In the genomic region with DNA sequence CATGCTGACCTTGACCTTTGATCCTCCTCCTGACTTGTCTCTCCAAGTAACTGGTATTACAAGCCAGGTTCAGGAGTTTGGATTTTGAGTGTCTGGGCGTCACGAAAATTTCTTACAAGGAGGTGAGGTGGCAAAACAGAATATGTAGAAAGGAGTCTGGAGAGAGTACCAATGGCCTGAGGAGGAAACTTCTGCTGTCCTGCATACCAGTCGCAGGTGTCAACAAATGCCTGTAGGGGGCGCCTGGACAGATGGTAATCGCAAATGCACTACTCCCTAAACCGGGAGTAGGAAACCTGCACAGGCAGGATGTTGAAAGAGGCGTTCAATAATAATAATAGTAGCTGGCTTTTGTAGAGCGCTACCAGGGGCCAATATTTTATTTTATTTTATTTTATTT, we compare ENCODE assay signal across 9 mouse cellular contexts. TPM values are rescaled to one million over a fixed set of nuclear protein-coding genes. Genes with fewer than 3 reads are reported as not detected.
DNase-seq lines count a peak whose midpoint lies in the region; ATAC-seq and TF ChIP-seq lines count a peak whose summit lies in the region.
"Had no signal": no experiment of that assay in that cellular context is flagged by ENCODE, and none has a peak within 500 bp of the region (broad histone marks: within the 10 kb centered on the region; RNA-seq: fewer than 3 reads in every experiment).

No protein-coding gene starts in this region.

- H3K9ac ChIP-seq in hindbrain, embryonic 14.5 days, result no peak overlapping the region
- no peak overlapping the region for H3K9ac ChIP-seq in hindbrain, embryonic 13.5 days
- H3K9ac ChIP-seq: limb, embryonic 15.5 days had no signal

- no peaks in the 10 kb centered on the region for H3K36me3 ChIP-seq in hindbrain, embryonic 14.5 days (replicated peaks; ENCODE audit: control insufficient read depth, insufficient read depth)
- H3K36me3 ChIP-seq in hindbrain, embryonic 13.5 days, result no peaks in the 10 kb centered on the region
- H3K36me3 ChIP-seq in E14TG2a.4 (ENCODE audit: insufficient read depth, low read length), result no peaks in the 10 kb centered on the region
- H3K36me3 ChIP-seq: limb, embryonic 15.5 days had no signal

- H3K27me3 ChIP-seq in hindbrain, embryonic 14.5 days (ENCODE audit: control insufficient read depth, insufficient read depth, low read length), result no peaks in the 10 kb centered on the region
- H3K27me3 ChIP-seq in hindbrain, embryonic 13.5 days, result peaks cover 14% of the 10 kb centered on the region
- H3K27me3 ChIP-seq in E14TG2a.4 (ENCODE audit: insufficient read depth, low read length), result peaks cover 32% of the 10 kb centered on the region

- no peak overlapping the region for H3K4me2 ChIP-seq in hindbrain, embryonic 14.5 days (replicated peaks)
- H3K4me2 ChIP-seq in hindbrain, embryonic 13.5 days, result no peak overlapping the region

- peaks cover 11% of the 10 kb centered on the region for H3K4me1 ChIP-seq in hindbrain, embryonic 14.5 days (replicated peaks; ENCODE audit: control insufficient read depth, insufficient read depth, low read length)
- H3K4me1 ChIP-seq in hindbrain, embryonic 13.5 days (replicated peaks), result peaks cover 17% of the 10 kb centered on the region
- H3K4me1 ChIP-seq in E14TG2a.4 (replicated peaks; ENCODE audit: low read depth, low read length), result peaks cover 42% of the 10 kb centered on the region

- H3K4me3 ChIP-seq in hindbrain, embryonic 14.5 days (replicated peaks; ENCODE audit: low read length), result no peak overlapping the region
- H3K4me3 ChIP-seq in hindbrain, embryonic 13.5 days, result no peak overlapping the region
- H3K4me3 ChIP-seq in E14TG2a.4 (replicated peaks; ENCODE audit: low read length), result no peak overlapping the region
- H3K4me3 ChIP-seq: limb, embryonic 15.5 days had no signal

- H3K9me3 ChIP-seq in hindbrain, embryonic 14.5 days (ENCODE audit: control insufficient read depth, low read length), result no peaks in the 10 kb centered on the region
- H3K9me3 ChIP-seq in hindbrain, embryonic 13.5 days, result no peaks in the 10 kb centered on the region
- no peaks in the 10 kb centered on the region for H3K9me3 ChIP-seq in E14TG2a.4 (ENCODE audit: low read length)
- H3K9me3 ChIP-seq: limb, embryonic 15.5 days had no signal

- intact Hi-C loops in left cerebral cortex, postnatal 14 days (cut with DNase I), result loop anchor here (5.0 kb wide), 1 partner anchor 67 kb away; no protein-coding TSS in a partner anchor

- 38% methylated on average over 8 of the region's 8 CpGs for WGBS in hindbrain, embryonic 14.5 days
- 33% methylated on average over 8 of the region's 8 CpGs for WGBS in hindbrain, embryonic 13.5 days

- peak; percentile 66 for DNase-seq in hindbrain, embryonic 14.5 days (ENCODE audit: low spot score)
- peak; percentile 53 for DNase-seq in c-Kit-positive CD71-negative TER-119-negative erythroid progenitor cells, embryonic 14.5 days (ENCODE audit: low read depth)
- DNase-seq in left cerebral cortex, postnatal 14 days (ENCODE audit: low spot score in 2 of 2), result peak; percentile 72 to 74
- peak; percentile 77 for DNase-seq in retina, embryonic 14.5 days (ENCODE audit: low spot score)
- peak; percentile 68 to 70 for DNase-seq in thymus, postnatal 36 days

- no peak overlapping the region for H3K27ac ChIP-seq in hindbrain, embryonic 14.5 days
- no peak overlapping the region for H3K27ac ChIP-seq in hindbrain, embryonic 13.5 days

- ATAC-seq in hindbrain, embryonic 14.5 days (ENCODE audit: low FRiP score), result no peak
- no peak for ATAC-seq in hindbrain, embryonic 13.5 days (ENCODE audit: low FRiP score)
- ATAC-seq in granulocyte monocyte progenitor cell, adult 5-6 weeks (replicated peaks; ENCODE audit: poor library complexity, severe bottlenecking), result peak; percentile 80

- TF ChIP-seq CTCF in E14TG2a.4 (conservative IDR thresholded peaks at IDR 0.05; ENCODE audit: low read length), result peak; percentile 72

RNA-seq across cellular contexts. Expression of a gene that starts 15.3 kb away (rescaled TPM):
- 5.3 and 5.6 TPM in 2 replicates for polyA plus RNA-seq in hindbrain, embryonic 14.5 days (2014; fragmentation: Nextera tagmentation; extraction: Ambion mirVana)
- 3.4 and 3.8 TPM in 2 replicates for polyA plus RNA-seq in hindbrain, embryonic 13.5 days (2015; fragmentation: Nextera tagmentation; extraction: Ambion mirVana)
- total RNA-seq in granulocyte monocyte progenitor cell, adult 5-6 weeks (2014; fragmentation: Nextera tagmentation), result 5.8 and 20.3 TPM in 2 replicates
- 7.5 and 10.2 TPM in 2 replicates for total RNA-seq in granulocyte monocyte progenitor cell, adult 5-6 weeks (2017)
- total RNA-seq in left cerebral cortex, postnatal 14 days (2021), result 10 to 100 TPM; 12.8 to 14.2 TPM

RNA-seq across cellular contexts. Expression of a gene that starts 15.9 kb away (rescaled TPM):
- 81.7 and 85.4 TPM in 2 replicates for polyA plus RNA-seq in hindbrain, embryonic 14.5 days (2014; fragmentation: Nextera tagmentation; extraction: Ambion mirVana)
- polyA plus RNA-seq in hindbrain, embryonic 13.5 days (2015; fragmentation: Nextera tagmentation; extraction: Ambion mirVana), result 49.1 and 49.6 TPM in 2 replicates
- total RNA-seq in granulocyte monocyte progenitor cell, adult 5-6 weeks (2014; fragmentation: Nextera tagmentation), result 146 and 159 TPM in 2 replicates
- 4.0 and 7.4 TPM in 2 replicates for total RNA-seq in granulocyte monocyte progenitor cell, adult 5-6 weeks (2017)
- total RNA-seq in left cerebral cortex, postnatal 14 days (2021), result 10 to 100 TPM; 32.7 to 33.5 TPM

RNA-seq across cellular contexts. Expression of a gene that starts 28.6 kb away (rescaled TPM):
- 23.9 and 28.5 TPM in 2 replicates for polyA plus RNA-seq in hindbrain, embryonic 14.5 days (2014; fragmentation: Nextera tagmentation; extraction: Ambion mirVana)
- polyA plus RNA-seq in hindbrain, embryonic 13.5 days (2015; fragmentation: Nextera tagmentation; extraction: Ambion mirVana), result 22.8 and 26.4 TPM in 2 replicates
- not detected in 2 replicates for total RNA-seq in granulocyte monocyte progenitor cell, adult 5-6 weeks (2014; fragmentation: Nextera tagmentation)
- 0.62 TPM in 1 of 2 replicates, not detected in the other for total RNA-seq in granulocyte monocyte progenitor cell, adult 5-6 weeks (2017)
- 10 to 100 TPM; 12.9 to 14.6 TPM for total RNA-seq in left cerebral cortex, postnatal 14 days (2021)

RNA-seq across cellular contexts. Expression of a gene that starts 31.7 kb away (rescaled TPM):
- 195 and 204 TPM in 2 replicates for polyA plus RNA-seq in hindbrain, embryonic 14.5 days (2014; fragmentation: Nextera tagmentation; extraction: Ambion mirVana)
- 256 and 271 TPM in 2 replicates for polyA plus RNA-seq in hindbrain, embryonic 13.5 days (2015; fragmentation: Nextera tagmentation; extraction: Ambion mirVana)
- not detected in 2 replicates for total RNA-seq in granulocyte monocyte progenitor cell, adult 5-6 weeks (2014; fragmentation: Nextera tagmentation)
- total RNA-seq in granulocyte monocyte progenitor cell, adult 5-6 weeks (2017), result not detected in 2 replicates
- total RNA-seq in left cerebral cortex, postnatal 14 days (2021), result 100 to 1,000 TPM; 126 to 139 TPM

RNA-seq across cellular contexts. Expression of a gene that starts 43.8 kb away (rescaled TPM):
- 0.12 TPM in 1 of 2 replicates, not detected in the other for polyA plus RNA-seq in hindbrain, embryonic 14.5 days (2014; fragmentation: Nextera tagmentation; extraction: Ambion mirVana)
- polyA plus RNA-seq in hindbrain, embryonic 13.5 days (2015; fragmentation: Nextera tagmentation; extraction: Ambion mirVana), result 0.17 and 0.21 TPM in 2 replicates
- not detected in 2 replicates for total RNA-seq in granulocyte monocyte progenitor cell, adult 5-6 weeks (2014; fragmentation: Nextera tagmentation)
- total RNA-seq in granulocyte monocyte progenitor cell, adult 5-6 weeks (2017), result not detected in 2 replicates
- under 1 TPM in 1 of 2 experiments, not detected in 1; 0.15 TPM for total RNA-seq in left cerebral cortex, postnatal 14 days (2021)

Comparison
In these comparisons a context has a peak if more than half of its experiments do, and no peak if none do; other contexts are left out.
1. RNA of a gene that starts 28.6 kb away (total RNA-seq): 12.9 to 14.6 TPM in left cerebral cortex, postnatal 14 days; 0.62 TPM in granulocyte monocyte progenitor cell, adult 5-6 weeks; every median in the first group is over 4 times any median in the second.
2. Peak in every context shown above with its lines, with median percentiles within 50 percentile points of each other: DNase-seq.